Mouse (Mus musculus): ENCODE measurements at regions not wholly inside any gene's neighbourhood (a gene's known extent, or its start where the extent isn't known, plus 50 kb on each side); places are given as distances from the start of the nearest gene placed in this dataset.

- intact Hi-C loops (cut with DNase I), result no loop called here
- DNase-seq (ENCODE audit: low spot score in 2 of 2), result no peak
Observed at GRCm38 (mm10) chr8:29913576-29913975, 2466.1 kb downstream of the Poteg start.

GRCm38 (mm10) chr8:29920486-29920885 is 2473.0 kb downstream of the Poteg start:
- intact Hi-C loops (cut with DNase I), result no loop called here
- DNase-seq (ENCODE audit: low spot score in 2 of 2), result no peak

- intact Hi-C loops (cut with DNase I), result no loop called here
- DNase-seq (ENCODE audit: low spot score in 2 of 2), result no peak
Observed at GRCm38 (mm10) chr8:29928257-29928656, 2480.8 kb downstream of the Poteg start.

- intact Hi-C loops (cut with DNase I), result no loop called here
- no peak for DNase-seq (ENCODE audit: low spot score in 2 of 2)
Observed at GRCm38 (mm10) chr8:29961322-29961721, 2513.9 kb downstream of the Poteg start.

- intact Hi-C loops (cut with DNase I), result no loop called here
- DNase-seq (ENCODE audit: low spot score in 2 of 2), result no peak
Observed at GRCm38 (mm10) chr8:29976651-29977350, 2529.3 kb downstream of the Poteg start.

GRCm38 (mm10) chr8:29978585-29979505 is 2531.4 kb downstream of the Poteg start:
- DNase-seq (ENCODE audit: low spot score in 2 of 2), result peak; percentile 14 to 27
- intact Hi-C loops (cut with DNase I), result no loop called here

GRCm38 (mm10) chr8:29992549-29992948 is 2545.1 kb downstream of the Poteg start:
- no peak for DNase-seq (ENCODE audit: low spot score in 2 of 2)
- intact Hi-C loops (cut with DNase I), result no loop called here

GRCm38 (mm10) chr8:29999413-29999812 is 2551.9 kb downstream of the Poteg start:
- no peak for DNase-seq (ENCODE audit: low spot score in 2 of 2)
- intact Hi-C loops (cut with DNase I), result no loop called here

Data from left cerebral cortex, postnatal 14 days (tissue).